Mouse (Mus musculus) myocyte (in vitro differentiated cells): ENCODE data around the gene Ntan1.

Experiments used
- CEBPB ChIP-seq: IDR thresholded peaks from 2 replicates; pipeline ENCODE4 v1.6.1; 2011; ENCODE audit warnings: mild to moderate bottlenecking, moderate library complexity; ENCODE audit not compliant: poor library complexity, insufficient read depth, severe bottlenecking
- E2F4 ChIP-seq: IDR thresholded peaks from one replicate; pipeline ENCODE4 v1.6.1; 2011; ENCODE audit warnings: mild to moderate bottlenecking, control low read depth, moderate library complexity; ENCODE audit not compliant: insufficient read depth
- MAX ChIP-seq: IDR thresholded peaks from one replicate; pipeline ENCODE4 v1.6.1; 2011; ENCODE audit warnings: low read depth, mild to moderate bottlenecking, control low read depth
- MYOD1 ChIP-seq, 3 experiments: IDR thresholded peaks; one replicate each; pipeline ENCODE4 v1.6.1; 2011; ENCODE audit warnings: control low read depth in 2 of 3, low read depth in 2 of 3, mild to moderate bottlenecking in 2 of 3, moderate library complexity in 1 of 3; ENCODE audit not compliant: insufficient read length in 2 of 3, control insufficient read depth in 1 of 3
- MYOG ChIP-seq, 3 experiments: IDR thresholded peaks; one replicate each; pipeline ENCODE4 v1.6.1; 2011; ENCODE audit warnings: control low read depth in 2 of 3, low read depth in 2 of 3, mild to moderate bottlenecking in 2 of 3; ENCODE audit not compliant: insufficient read length in 2 of 3, control insufficient read depth in 1 of 3, insufficient read depth in 1 of 3
- POLR2A ChIP-seq: IDR thresholded peaks from one replicate; pipeline ENCODE4 v1.6.1; 2011; ENCODE audit warnings: low read depth, mild to moderate bottlenecking, control low read depth, moderate library complexity; ENCODE audit not compliant: insufficient read length
- POLR2AphosphoS2 ChIP-seq: IDR thresholded peaks from one replicate; pipeline ENCODE4 v1.6.1; 2011; ENCODE audit warnings: low read depth, control low read depth; ENCODE audit not compliant: insufficient read length
- REST ChIP-seq: IDR thresholded peaks from one replicate; pipeline ENCODE4 v1.6.1; 2011; ENCODE audit warnings: mild to moderate bottlenecking, control low read depth, moderate library complexity; ENCODE audit not compliant: insufficient read depth, insufficient read length
- SRF ChIP-seq: IDR thresholded peaks from one replicate; pipeline ENCODE4 v1.6.1; 2011; ENCODE audit warnings: low read depth; ENCODE audit not compliant: control insufficient read depth, insufficient read length
- TCF12 ChIP-seq: IDR thresholded peaks from one replicate; pipeline ENCODE4 v1.6.1; 2011; ENCODE audit warnings: mild to moderate bottlenecking, control low read depth; ENCODE audit not compliant: poor library complexity, insufficient read depth, severe bottlenecking
- TCF3 ChIP-seq: IDR thresholded peaks from one replicate; pipeline ENCODE4 v1.6.1; 2011; ENCODE audit warnings: low read depth, control low read depth; ENCODE audit not compliant: insufficient read length
- USF1 ChIP-seq: IDR thresholded peaks from one replicate; pipeline ENCODE4 v1.6.1; 2011; ENCODE audit warnings: low read depth, mild to moderate bottlenecking, control low read depth, moderate library complexity

GRCm38 (mm10) chr16:13866616-13867015, 48.0 kb downstream of the Ntan1 start:
- TF ChIP-seq E2F4 (no peak), USF1 (no peak), MYOD1 (IDR thresholded peaks at IDR 0.05; ENCODE audit: control insufficient read depth in 1 of 3, insufficient read length in 2 of 3, low read depth in 2 of 3) (no peak), POLR2A (no peak), POLR2AphosphoS2 (no peak), CEBPB (no peak), TCF12 (no peak), MAX (no peak), MYOG (IDR thresholded peaks at IDR 0.05; ENCODE audit: control insufficient read depth in 1 of 3, insufficient read depth in 1 of 3, insufficient read length in 2 of 3, low read depth in 2 of 3) (no peak), TCF3 (no peak), REST (no peak), SRF (no peak)
